Mouse (Mus musculus) neural tube, embryonic 10.5 days (tissue): ENCODE results near the gene Vmp1.

Experiments used
- DNase-seq: peaks from one replicate; pipeline ENCODE4 v3.0.0-alpha.2; 2017; ENCODE audit warnings: low spot score; ENCODE audit errors: extremely low spot score

The Vmp1 gene

DNA sequence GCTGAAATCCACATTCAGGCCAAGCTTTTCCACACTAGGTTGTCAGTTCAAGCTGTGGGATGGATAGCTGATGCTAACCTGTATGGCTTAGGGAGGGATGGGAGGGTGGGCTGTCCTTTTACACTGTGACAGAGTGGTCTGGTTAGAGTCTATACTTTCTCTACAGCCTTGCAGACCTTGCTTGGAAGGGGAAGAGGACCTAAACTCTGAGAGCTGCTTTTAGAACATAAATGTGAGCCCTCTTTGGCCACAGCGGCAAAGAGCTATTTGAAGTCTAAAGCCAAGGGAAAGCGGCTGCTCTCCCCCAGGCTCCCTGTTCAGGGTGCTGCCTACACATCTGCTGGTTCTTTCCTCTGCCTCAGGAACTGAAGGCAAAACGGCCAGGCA, 98.0 kb downstream of the Vmp1 start:
- DNase-seq, result no peak

DNA sequence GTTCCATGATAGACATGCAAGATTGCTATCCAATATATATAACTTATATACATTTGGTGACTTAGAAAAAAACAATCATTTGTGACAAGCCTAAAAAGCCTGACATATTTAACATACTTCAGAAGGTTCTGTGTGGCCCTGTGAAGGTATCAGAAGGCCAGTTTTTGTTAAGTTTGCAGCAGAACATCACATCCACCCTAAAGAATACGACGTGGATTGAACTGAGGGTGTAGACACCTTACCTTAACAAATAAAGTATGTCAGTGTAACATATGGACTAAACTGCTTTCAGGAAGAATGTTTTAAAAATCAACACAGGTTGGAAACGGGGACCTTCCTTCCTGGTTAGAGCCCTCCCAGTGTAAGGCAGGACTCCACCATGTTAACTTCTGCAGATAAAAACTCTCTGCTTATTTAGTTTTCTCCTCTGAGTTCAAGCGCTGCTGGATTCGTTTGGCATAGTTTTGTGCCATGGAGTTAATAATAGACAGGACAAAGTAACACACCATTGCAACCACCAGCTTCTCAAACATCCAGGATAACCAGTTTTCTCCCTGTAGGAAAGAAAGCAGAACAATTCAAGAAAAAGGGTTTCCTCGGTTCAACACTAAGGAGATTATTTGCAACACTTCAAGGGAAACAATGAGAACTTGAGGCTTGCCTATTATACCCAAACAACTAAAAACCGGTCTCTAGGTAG, 98.6 kb downstream of the Vmp1 start:
- DNase-seq, result no peak

DNA sequence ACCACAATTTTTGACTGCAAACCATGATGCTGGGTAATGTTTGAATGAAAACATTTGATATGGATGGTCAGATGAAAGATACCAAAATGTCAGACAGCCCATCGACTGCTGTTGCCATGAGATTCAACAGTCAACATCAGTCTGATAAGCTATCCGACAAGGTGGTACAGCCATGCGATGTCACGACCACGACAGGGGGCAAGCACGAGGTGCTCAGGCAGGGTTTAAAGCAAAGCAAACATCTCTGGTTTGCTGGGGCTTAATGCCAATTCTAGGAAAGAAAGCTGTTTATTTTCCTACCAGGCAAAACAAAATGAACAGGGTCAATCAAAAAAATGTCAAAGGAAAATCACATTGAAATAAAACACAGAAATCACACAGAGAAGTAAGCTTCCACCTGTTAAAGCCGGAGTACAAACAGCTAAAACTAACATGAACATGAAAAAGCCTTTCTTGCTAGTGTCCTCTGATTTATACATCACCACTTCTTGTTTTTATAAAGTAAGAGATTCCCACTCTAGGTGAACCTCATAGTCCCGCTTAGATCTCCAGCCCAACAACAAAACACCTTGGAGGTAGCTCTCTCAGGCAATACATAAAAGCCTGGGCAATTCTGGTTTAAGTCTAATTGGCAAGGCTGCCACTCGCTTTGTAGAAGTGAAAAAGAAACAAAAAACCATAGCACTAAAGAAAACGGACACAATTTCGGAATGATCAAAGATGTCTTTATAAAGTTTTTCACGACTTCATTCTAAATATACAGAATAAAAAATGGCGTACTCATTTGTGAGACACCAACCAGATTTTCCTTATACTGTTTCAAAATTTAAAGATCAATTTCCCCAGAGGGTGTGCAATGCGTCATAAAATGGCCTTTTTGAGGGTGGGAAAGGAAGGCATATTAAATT, 99.4 kb downstream of the Vmp1 start:
- no peak for DNase-seq

DNA sequence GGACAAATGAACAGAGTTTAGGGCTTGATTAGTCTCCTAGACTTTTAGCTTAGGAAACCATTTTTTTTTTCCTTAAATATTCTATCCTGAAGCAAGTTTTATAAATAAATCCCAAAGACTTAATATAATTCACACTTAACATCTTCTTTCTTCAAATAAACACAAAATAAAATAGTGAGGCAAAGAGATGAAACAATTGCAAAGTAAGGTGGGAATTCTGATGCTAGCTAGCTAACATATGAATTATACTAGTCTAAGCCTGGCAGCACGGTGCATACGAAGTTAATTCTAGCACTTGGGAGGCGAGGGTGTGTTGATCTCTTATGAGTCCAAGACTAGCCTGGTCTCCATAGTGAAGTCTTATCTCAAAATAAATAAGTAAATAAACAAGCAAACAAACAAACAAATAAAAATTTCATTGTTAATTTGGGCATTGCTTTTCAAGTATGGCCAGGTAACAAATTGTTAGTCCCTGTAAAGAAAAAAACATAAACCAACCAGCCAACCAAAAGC, 100.3 kb downstream of the Vmp1 start:
- no peak for DNase-seq

DNA sequence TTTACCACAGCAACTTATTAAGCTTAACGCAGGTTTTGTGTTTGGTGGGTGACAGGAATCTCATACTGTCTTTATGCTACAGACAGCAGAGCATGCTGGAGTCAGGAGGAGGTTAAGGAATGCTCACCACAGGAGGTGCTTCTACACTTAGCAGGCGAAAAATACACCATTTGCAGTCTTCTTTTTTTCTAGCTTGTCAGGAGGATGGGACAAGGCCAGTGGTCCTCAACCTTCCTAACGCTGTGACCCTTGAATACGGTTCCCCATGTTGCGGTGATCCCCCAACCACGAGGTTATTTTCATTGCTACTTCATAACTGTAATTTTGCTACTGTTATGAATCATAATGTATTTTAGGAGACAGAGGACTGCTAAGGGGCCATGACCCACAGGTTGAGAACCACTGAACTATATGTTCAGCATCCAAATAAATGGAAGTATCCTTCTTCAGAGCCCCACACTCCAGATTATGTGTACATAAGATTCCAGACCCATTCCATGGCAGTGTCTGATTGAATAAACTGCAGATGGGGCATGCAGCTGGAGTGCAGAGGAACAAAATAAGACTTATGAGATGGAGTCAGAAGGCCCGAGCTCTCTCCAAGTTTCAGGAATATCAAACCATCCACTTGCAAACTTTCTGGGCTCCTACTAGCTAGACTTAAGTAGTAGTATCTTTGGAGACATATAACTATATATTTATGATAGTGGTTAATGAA, 100.9 kb downstream of the Vmp1 start:
- no peak for DNase-seq

DNA sequence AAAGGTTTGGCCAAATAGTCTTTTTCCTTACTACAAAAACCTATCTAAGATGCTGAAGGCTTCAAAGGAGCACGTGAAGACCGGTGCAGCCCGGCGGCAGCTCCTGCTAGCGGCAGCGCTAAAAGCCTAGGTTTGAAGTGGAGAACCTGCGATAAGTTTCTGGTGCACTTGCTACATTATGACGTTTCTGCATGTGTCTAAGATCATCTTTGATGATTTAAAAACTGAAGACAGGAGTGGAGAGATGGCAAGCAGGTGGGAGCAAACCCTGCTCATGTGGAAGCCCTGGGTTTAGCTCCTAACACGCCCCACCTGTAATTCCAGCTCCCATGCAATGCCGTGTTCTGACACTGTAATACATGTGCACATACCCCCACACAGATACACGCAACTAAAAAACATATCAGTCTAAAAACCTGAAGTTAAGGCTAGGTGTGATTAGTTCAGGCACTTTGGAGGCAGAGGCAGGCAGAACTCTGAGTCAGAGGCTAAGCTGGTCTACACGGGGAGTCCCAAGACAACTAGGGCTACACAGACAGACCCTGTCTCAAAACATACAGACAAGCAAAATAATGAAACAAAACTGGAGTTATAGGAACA, 101.6 kb downstream of the Vmp1 start:
- DNase-seq, result no peak

DNA sequence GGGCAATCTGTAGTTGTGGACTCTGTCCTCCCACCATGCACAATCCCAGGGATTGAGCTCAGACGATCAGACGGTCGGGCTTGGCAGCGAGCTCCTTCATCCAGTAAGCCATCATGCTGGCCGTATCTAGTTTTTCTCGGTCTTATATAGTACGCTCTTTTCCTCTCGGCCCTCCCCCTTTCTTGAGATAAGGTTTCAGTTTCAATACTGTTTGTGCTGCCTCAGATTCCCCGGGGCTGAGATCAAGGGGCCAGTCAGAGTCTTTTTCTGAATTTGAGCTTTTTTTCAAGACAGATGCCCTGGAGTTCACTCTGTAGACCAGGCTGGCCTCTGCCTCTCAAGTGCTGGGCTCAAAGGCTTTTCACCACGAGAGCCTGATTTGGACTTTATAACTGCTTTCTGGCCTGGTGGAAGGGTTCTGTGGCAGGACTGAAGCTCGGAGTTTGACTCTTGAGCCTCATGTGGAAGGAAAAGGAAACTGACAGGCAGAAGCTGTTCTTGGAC, 102.3 kb downstream of the Vmp1 start:
- DNase-seq, result no peak

DNA sequence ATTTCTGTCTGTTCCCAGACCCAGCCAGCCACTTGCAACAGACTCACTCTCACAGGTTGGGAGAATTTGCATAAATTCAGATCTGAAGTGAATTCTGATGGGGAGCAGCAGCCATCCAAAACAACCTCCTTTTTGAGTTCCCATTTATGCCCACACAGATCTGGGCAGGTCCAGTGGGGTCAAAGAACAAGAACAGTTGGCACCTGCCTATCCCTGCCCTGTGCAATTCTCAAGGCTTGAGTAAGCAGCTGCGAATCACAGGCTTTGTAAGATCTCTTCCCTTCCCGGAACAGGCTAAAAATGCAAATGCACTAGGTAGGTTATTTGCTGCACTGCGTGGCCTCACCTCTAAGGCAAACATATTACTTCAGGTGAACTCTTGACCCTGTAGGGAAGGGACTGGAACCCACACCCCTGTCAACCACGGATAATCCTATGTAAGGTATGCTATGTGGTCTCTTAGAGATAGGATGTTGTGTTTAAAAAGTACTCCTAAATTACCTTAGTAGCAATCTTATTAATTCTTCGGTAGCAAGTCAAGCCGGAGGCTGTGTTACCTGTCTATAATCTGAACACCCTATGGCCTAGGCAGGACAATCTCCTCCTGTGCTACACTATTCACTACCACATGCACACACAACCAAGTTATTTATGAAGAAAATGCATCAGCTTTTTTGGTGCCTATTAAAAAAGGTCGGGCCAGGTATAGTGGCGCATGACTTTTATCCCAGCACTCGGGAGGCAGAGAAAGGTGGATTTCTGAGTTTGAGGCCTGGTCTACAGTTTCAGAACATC, 103.1 kb downstream of the Vmp1 start:
- DNase-seq, result no peak

DNA sequence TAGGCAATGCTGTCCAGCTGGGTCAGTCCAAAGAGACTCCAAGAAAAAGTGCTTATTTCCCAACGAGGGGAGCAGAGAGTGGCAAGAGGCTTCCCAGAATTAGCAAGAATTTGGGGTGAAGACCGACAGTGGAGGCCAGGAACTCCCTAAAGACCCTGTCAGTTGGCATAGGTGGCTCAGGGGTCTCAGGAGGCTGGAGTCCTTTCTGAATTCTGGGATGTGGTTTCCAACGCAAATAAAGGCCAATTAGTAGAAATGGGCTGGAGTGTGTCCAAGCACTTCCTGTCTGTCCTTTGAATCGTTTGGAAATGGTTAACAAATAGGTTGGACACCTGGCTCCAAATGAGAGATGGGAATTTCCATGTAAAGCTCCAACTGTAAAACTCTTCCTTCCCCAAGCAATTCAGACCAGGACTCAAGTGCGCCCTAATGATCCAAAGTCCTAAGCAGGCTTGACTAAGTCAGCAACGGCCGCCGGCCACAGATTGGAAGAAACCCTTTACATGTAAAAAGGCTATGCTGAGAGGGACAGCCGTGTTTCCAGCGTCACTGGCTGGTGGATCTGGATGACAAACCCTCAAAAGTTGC, 103.8 kb downstream of the Vmp1 start:
- no peak for DNase-seq

DNA sequence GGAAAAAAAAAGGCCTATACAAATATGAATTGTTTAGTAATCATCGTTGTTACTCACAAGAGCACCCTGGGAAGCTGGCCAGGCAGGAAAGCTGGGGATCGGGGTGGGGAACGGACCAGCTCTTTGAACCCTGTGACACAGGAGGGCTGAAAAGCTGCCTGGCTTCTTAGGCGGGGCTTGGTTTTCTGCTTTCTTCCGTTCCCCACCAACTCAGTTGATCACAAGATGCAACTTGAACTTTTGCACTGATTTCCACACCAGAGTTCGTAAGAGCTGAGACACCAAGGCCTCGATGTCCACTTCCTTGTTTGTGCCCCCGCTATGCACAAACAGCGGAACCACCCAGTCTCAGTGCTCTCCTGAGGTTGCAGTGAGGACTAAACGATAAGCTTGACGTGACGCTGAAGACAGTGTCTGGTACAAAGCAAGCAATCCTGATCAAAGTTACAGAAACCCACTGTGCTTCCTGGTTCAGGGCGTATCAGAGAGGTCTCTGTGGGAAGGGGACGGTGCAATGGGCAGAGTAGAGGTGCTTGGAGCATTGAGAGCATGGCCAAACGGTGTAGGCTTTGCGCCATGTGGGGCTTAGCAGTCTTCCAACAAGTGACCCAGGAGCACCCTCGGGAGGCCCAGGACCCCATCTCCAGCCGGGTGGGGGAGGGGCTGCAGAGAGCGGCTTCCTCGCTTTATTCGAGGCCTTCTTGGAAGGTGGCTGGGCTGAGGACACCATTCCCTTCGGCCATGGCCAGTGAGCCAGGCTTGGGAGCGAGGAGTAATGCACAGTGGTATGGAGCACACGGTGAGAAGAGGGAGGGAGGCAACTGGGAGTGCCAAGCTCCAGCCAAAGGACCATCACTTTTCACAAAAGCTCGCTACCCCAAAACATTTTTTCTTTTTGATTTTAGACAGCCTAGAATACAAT, 104.6 kb downstream of the Vmp1 start:
- no peak for DNase-seq

DNA sequence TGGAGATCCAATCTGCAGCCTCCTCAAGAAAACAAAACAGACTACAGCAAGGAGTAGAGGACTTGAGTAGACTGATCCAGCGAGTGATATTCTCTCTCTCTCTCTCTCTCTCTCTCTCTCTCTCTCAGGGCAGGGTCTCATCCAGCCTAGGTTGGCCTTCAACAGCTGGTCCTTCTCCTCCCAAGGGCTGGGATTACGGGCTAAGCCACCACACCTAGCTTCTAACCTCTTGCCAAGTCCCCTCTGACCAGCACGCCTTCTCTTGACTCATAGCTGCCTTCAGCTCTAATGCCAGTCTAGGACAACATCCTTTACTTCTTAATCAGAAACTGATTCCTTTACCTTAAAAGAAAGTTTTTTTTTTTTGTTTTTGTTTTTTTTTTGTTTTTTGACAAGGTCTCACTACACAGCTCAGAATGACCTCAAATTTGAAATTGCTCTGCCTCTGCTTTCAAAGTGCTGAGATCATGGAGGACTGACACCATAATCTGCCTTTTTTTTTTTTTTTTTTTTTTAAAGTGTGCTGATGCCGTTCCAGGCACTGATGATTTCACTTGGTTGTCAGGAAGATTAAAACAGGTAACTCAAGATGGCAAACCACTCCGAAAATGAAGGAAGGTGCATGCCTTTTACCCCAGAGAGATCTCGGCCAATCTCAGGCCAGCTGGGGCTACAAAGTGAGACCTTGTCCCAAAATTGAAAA, 105.4 kb downstream of the Vmp1 start:
- no peak for DNase-seq

DNA sequence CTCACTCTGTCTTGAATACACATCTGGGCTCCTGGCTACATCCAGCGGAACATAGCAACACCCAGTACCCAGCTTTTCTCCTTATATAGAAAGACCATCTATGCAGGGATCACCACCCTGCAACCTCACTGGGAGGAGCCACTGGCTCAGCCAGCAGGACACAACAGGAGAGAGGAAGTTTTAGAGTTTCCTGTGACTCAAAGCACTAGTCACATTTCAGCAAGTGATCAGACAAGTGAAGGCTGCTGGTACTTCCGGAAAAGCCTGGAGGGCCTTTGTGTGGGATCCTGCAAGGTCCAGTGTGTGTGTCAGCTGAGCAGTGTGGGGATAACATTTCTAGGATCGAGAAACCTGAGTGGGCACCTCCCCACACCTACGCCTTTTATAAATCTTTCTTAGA, 106.4 kb downstream of the Vmp1 start:
- no peak for DNase-seq

DNA sequence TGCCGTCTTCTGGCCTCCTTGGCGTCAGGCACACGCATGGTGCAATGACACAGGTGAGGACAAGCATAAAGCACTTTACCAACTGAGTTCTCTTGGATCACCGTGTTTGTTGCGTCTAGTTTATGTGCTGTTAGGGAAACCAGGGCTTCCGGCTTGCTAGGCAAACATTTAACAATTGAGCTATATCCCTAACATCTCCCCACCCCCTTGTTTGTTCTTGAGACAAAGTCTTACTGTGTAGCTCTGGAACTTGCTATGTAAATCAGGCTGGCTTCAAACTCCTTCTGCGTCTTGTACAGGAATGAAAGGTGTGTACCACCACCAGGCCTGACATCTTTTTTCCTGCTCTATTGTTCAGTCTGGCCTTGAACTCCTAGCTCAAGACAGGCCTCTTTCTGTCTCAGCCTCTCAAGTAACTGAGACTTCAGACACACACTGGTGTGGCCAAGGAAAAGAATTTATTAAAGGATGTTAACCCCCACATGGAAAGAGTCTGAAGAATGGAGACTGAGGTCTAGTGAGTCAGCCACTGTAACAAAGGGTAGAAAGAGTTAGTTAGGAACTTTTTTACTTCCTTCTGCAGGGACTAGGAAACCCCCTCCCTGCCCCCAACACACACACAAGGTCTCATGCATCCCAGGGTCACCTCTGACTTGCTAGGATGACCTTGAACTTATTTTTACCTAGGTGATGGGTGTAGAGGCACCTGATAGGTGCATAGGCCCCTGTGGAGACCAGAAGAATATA, 107.8 kb downstream of the Vmp1 start:
- DNase-seq, result no peak

DNA sequence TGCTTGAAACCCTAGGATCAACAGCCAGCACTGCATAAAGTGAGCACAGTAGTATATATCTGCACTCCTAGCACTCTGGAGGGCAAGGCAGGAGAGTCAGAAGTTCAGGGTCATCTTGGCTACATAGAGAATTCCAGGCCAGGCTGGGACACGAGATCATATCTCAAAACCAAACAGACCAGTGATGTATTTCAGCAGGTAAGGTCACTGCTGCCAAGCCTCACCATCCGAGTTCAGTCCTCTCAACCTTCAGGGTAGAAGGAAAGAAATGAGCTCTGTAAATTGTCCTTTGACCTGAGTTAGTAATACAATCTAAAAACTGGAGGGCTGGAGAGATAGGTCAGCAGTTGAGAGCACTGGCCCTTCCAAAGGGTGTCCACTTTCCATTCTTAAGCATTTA, 109.2 kb downstream of the Vmp1 start:
- DNase-seq, result no peak

DNA sequence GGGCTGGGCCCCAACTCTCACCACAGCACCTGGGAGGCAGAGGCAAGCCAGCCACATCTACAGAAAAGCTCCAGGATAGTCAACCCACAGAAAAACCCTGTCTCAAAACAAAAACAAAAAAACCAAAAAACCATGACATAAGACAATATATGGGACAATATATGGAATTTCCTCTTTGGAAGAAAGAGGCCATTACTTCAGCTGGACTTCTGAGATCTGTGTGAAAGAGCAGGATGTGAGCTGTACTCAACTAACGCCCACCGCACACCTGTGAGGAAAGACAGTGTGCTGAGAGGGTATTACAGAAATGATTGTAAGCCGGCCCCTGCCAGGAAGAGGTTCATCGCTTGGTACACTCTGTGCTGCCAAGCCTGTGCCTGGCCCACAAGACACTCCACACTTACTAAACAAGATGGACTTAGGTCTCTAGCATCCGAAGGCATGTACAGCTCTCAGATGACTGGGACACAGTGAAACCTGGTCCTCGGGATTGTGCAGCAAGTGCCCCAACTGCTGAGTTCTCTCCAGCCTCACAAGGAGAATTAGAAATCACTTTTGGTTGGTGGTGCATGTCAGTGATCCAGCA, 109.9 kb downstream of the Vmp1 start:
- DNase-seq, result no peak

DNA sequence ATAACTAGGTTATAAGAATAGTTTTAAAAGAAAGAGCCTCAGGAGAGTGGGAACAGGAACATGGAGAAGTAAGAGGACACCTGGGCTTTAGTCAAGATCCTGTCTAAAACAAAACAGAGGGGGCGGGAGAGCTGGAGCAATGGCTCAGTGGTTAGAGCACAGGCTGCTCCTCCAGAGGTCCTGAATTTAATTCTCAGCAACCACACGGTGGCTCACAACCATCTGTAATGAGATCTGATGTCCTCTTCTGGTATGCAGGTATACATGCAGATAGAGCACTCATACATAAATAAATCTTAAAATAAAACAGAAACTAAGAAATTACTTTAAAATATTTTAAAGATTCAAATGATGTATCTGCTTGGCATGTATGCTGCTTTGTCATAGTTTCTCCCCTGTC, 111.0 kb downstream of the Vmp1 start:
- no peak for DNase-seq

DNA sequence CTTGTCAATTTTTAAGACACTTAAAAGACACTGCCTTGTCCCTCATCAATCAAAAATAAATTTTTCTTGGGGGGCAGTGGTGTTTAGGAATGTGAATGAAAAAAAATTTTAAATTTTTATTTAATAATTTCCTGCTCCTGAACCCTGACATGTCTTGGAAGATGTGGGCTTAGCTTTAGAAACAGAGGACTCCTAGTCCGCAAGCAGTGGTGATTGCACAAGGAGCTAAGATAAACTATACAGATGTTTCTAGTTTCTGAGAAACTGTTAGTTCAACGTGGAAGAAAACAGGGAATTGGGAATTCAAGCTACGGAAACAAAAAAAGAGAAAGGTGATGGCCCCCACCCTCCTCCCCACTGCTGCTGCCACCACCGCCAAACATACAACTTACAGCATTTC, 111.8 kb downstream of the Vmp1 start:
- no peak for DNase-seq
